Comparison of ENCODE assay signal across 13 mouse cellular contexts in genomic region chr4:90917312-90918107, GRCm38 (mm10).
A peak's percentile ranks its signal among the peaks of the same experiment; 100 is the strongest.
DNase-seq lines count a peak whose midpoint lies in the region; ATAC-seq and TF ChIP-seq lines count a peak whose summit lies in the region.
"Had no signal": no experiment of that assay in that cellular context is flagged by ENCODE, and none has a peak within 500 bp of the region (broad histone marks: within the 10 kb centered on the region; RNA-seq: fewer than 3 reads in every experiment).

No protein-coding gene starts in this region.

- no peaks in the 10 kb centered on the region for H3K4me1 ChIP-seq in hindbrain, embryonic 14.5 days (replicated peaks; ENCODE audit: control insufficient read depth, insufficient read depth, low read length)
- no peaks in the 10 kb centered on the region for H3K4me1 ChIP-seq in hindbrain, embryonic 13.5 days (replicated peaks)
- H3K4me1 ChIP-seq: heart, embryonic 13.5 days; lung, embryonic 15.5 days; midbrain, embryonic 10.5 days had no signal

- H3K27me3 ChIP-seq in hindbrain, embryonic 14.5 days (ENCODE audit: control insufficient read depth, insufficient read depth, low read length): no peaks in the 10 kb centered on the region
- H3K27me3 ChIP-seq in hindbrain, embryonic 13.5 days: no peaks in the 10 kb centered on the region
- H3K27me3 ChIP-seq: heart, embryonic 13.5 days; lung, embryonic 15.5 days had no signal

- ATAC-seq in hindbrain, embryonic 14.5 days (ENCODE audit: low FRiP score): no peak
- ATAC-seq in hindbrain, embryonic 13.5 days (ENCODE audit: low FRiP score): no peak

- H3K9ac ChIP-seq in hindbrain, embryonic 14.5 days: no peak overlapping the region
- H3K9ac ChIP-seq in hindbrain, embryonic 13.5 days: no peak overlapping the region
- H3K9ac ChIP-seq: heart, embryonic 13.5 days; lung, embryonic 15.5 days had no signal

- TF ChIP-seq POLR2A in brain, embryonic 14.5 days (IDR thresholded peaks at IDR 0.05; ENCODE audit: borderline replicate concordance, extremely low read depth, insufficient read depth, insufficient read length, poor library complexity, severe bottlenecking): no peak

- H3K9me3 ChIP-seq in hindbrain, embryonic 14.5 days (ENCODE audit: control insufficient read depth, low read length): no peaks in the 10 kb centered on the region
- no peaks in the 10 kb centered on the region for H3K9me3 ChIP-seq in hindbrain, embryonic 13.5 days
- H3K9me3 ChIP-seq: heart, embryonic 13.5 days; lung, embryonic 15.5 days; midbrain, embryonic 10.5 days had no signal

- peak; percentile 36 for DNase-seq in hindbrain, embryonic 14.5 days (ENCODE audit: low spot score)
- DNase-seq in brain, embryonic 14.5 days (ENCODE audit: low read depth): peak; percentile 68
- peak; percentile 74 for DNase-seq in cerebellum, adult 9-10 months
- DNase-seq in layer of hippocampus, adult 9-11 months: peak; percentile 60
- no peak for DNase-seq in adrenal gland, postnatal 36 days
- DNase-seq in testis, postnatal 14 days (ENCODE audit: low spot score): no peak
- DNase-seq: adrenal gland, postnatal 25 days; gastrocnemius, postnatal 14 days had no signal

- no peak overlapping the region for H3K4me3 ChIP-seq in hindbrain, embryonic 14.5 days (replicated peaks; ENCODE audit: low read length)
- H3K4me3 ChIP-seq in hindbrain, embryonic 13.5 days: no peak overlapping the region
- H3K4me3 ChIP-seq: heart, embryonic 13.5 days; lung, embryonic 15.5 days; midbrain, embryonic 10.5 days had no signal

- TF ChIP-seq CTCF in brain, embryonic 14.5 days (IDR thresholded peaks at IDR 0.05; ENCODE audit: borderline replicate concordance, extremely low read depth, insufficient read depth, insufficient read length): no peak

- H3K36me3 ChIP-seq in hindbrain, embryonic 14.5 days (replicated peaks; ENCODE audit: control insufficient read depth, insufficient read depth): no peaks in the 10 kb centered on the region
- H3K36me3 ChIP-seq in hindbrain, embryonic 13.5 days: no peaks in the 10 kb centered on the region
- H3K36me3 ChIP-seq: G1E; heart, embryonic 13.5 days; lung, embryonic 15.5 days; midbrain, embryonic 10.5 days had no signal

- no peak overlapping the region for H3K4me2 ChIP-seq in hindbrain, embryonic 14.5 days (replicated peaks)
- H3K4me2 ChIP-seq in hindbrain, embryonic 13.5 days: no peak overlapping the region
- H3K4me2 ChIP-seq: heart, embryonic 13.5 days; lung, embryonic 15.5 days had no signal

- 78% methylated on average over 6 of the region's 6 CpGs for WGBS in hindbrain, embryonic 14.5 days
- 87% methylated on average over 6 of the region's 6 CpGs for WGBS in hindbrain, embryonic 13.5 days

- no peak overlapping the region for H3K27ac ChIP-seq in hindbrain, embryonic 14.5 days
- H3K27ac ChIP-seq in hindbrain, embryonic 13.5 days: no peak overlapping the region
- H3K27ac ChIP-seq: heart, embryonic 13.5 days; lung, embryonic 15.5 days; midbrain, embryonic 10.5 days had no signal

Comparison
In these comparisons a context has a peak if more than half of its experiments do, and no peak if none do; other contexts are left out.
1. DNase-seq: peak in hindbrain, embryonic 14.5 days (single experiment), brain, embryonic 14.5 days (single experiment), cerebellum, adult 9-10 months (single experiment) and layer of hippocampus, adult 9-11 months (single experiment); none in adrenal gland, postnatal 36 days (0 of 2) and testis, postnatal 14 days (single experiment).